Mouse (Mus musculus) ES-E14 (cell line): Measurements from ENCODE around the gene Gm6309. TPM values are rescaled to one million over a fixed set of nuclear protein-coding genes. Genes with fewer than 3 reads are reported as not detected.
A peak's percentile ranks its signal among the peaks of the same experiment; 100 is the strongest.
"Not testable (repeated sequence)": the region's sequence is repeated elsewhere in the genome, so short reads cannot be mapped to it uniquely, and the experiment has no call there.

ENCODE experiments used
- DNase-seq: peaks from one replicate; pipeline ENCODE4 v3.0.0-alpha.2; 2013; ENCODE audit warnings: low read depth, low spot score
- H3K27ac ChIP-seq: 2 replicates; pipeline ENCODE4 v1.5.1; 2012; ENCODE audit warnings: low read depth, mild to moderate bottlenecking, low read length, moderate library complexity, mixed read lengths; ENCODE audit not compliant: poor library complexity, insufficient read depth, severe bottlenecking
- H3K36me3 ChIP-seq: 2 replicates; pipeline ENCODE4 v1.6.1; 2012; ENCODE audit warnings: mild to moderate bottlenecking, low read length, moderate library complexity, mixed read lengths; ENCODE audit not compliant: control insufficient read depth, poor library complexity, insufficient read depth, severe bottlenecking
- H3K4me1 ChIP-seq, 2 experiments: fragments of 150-350 bp in 1 of 2; sonication (generic) in 1 of 2; 2 replicates each; pipeline ENCODE4 v1.6.1; 2012; ENCODE audit warnings: low read length in 2 of 2, mild to moderate bottlenecking in 1 of 2, mixed read lengths in 1 of 2; ENCODE audit not compliant: control insufficient read depth in 2 of 2, insufficient read depth in 2 of 2, poor library complexity in 1 of 2
- H3K4me3 ChIP-seq, 2 experiments: fragments of 150-350 bp in 1 of 2; sonication (generic) in 1 of 2; 2 replicates each; pipeline ENCODE4 v1.5.1; 2012; ENCODE audit warnings: low read length in 2 of 2, low read depth in 1 of 2, mild to moderate bottlenecking in 1 of 2, mixed read lengths in 1 of 2; ENCODE audit not compliant: insufficient read depth in 1 of 2, poor library complexity in 1 of 2, severe bottlenecking in 1 of 2
- H3K9ac ChIP-seq: 2 replicates; pipeline ENCODE4 v1.6.1; 2012; ENCODE audit warnings: low read depth, mild to moderate bottlenecking, low read length, mixed read lengths; ENCODE audit not compliant: poor library complexity, insufficient read depth, severe bottlenecking
- H3K9me3 ChIP-seq: fragments of 150-350 bp; sonication (generic); 2 replicates; pipeline ENCODE4 v1.6.1; 2012; ENCODE audit warnings: low read depth, mild to moderate bottlenecking, low read length; ENCODE audit not compliant: control insufficient read depth, insufficient read depth
- CHD2 ChIP-seq: IDR thresholded peaks from 2 replicates; pipeline ENCODE4 v1.6.1; 2014; ENCODE audit warnings: mild to moderate bottlenecking, low read depth, low read length, inconsistent platforms
- HCFC1 ChIP-seq: IDR thresholded peaks from 2 replicates; pipeline ENCODE4 v1.6.1; 2012; ENCODE audit warnings: low read length, inconsistent platforms, borderline replicate concordance; ENCODE audit not compliant: insufficient read depth
- MAFK ChIP-seq: IDR thresholded peaks from 2 replicates; pipeline ENCODE4 v1.6.1; 2014; ENCODE audit warnings: mild to moderate bottlenecking, low read depth, low read length, inconsistent platforms; ENCODE audit not compliant: insufficient read depth
- ZC3H11A ChIP-seq: IDR thresholded peaks from 2 replicates; pipeline ENCODE4 v1.6.1; 2012; ENCODE audit warnings: low read depth, mild to moderate bottlenecking, inconsistent platforms, low read length, borderline replicate concordance
- ZNF384 ChIP-seq: IDR thresholded peaks from 2 replicates; pipeline ENCODE4 v1.6.1; 2012; ENCODE audit warnings: low read depth, low read length, inconsistent platforms
- in situ Hi-C, 2 experiments: fragments of 600-800 bp; cut with MboI; formaldehyde crosslinking; loops; one replicate each; pipeline ENCODE4 v1.15.1; 2025; ENCODE audit warnings: low sequenced_read_pairs in 2 of 2, inconsistent platforms in 1 of 2; ENCODE audit not compliant: unreplicated experiment in 2 of 2
- total RNA-seq: library from RNA; depleted of rRNA; stranded (reverse); fragments of 300-350 nt; gene quantifications from 2 replicates; pipeline ENCODE4 v1.2.3, GENCODE M21; 2012; rRNA removed

The Gm6309 gene
- total RNA-seq = not detected in 2 replicates

- H3K27ac ChIP-seq, in situ Hi-C loops, H3K4me3 ChIP-seq, H3K4me1 ChIP-seq, H3K9ac ChIP-seq, H3K36me3 ChIP-seq, DNase-seq, H3K9me3 ChIP-seq: not testable (repeated sequence)
Measured at GRCm38 (mm10) chr5:146170621-146171020, at the start of gene Gm6309. TSS of gene Gm6309 (minus strand) at chr5:146170721.

GRCm38 (mm10) chr5:146205537-146205936 is 35.0 kb upstream of the Gm6309 start:
- Histone ChIP-seq H3K9me3 (no peaks in the 10 kb centered on the region), H3K9ac (no peak overlapping the region), H3K27ac (no peak overlapping the region), H3K4me3 (no peak overlapping the region), H3K4me1 (no peaks in the 10 kb centered on the region), H3K36me3 (peaks cover 14% of the 10 kb centered on the region)
- no peak for DNase-seq
- in situ Hi-C loops = no loop called here
- TF ChIP-seq HCFC1 (no peak), MAFK (no peak), ZNF384 (no peak), CHD2 (no peak), ZC3H11A (no peak)

- no peaks in the 10 kb centered on the region for H3K4me1 ChIP-seq
- peaks cover 9% of the 10 kb centered on the region for H3K36me3 ChIP-seq
- no peak overlapping the region for H3K27ac ChIP-seq
- in situ Hi-C loops = no loop called here
- DNase-seq = no peak
- H3K9ac ChIP-seq = no peak overlapping the region
- TF ChIP-seq ZNF384 = no peak
- no peak for TF ChIP-seq CHD2
- TF ChIP-seq MAFK = no peak
- TF ChIP-seq ZC3H11A = no peak
- no peak for TF ChIP-seq HCFC1
- H3K4me3 ChIP-seq = no peak overlapping the region
- no peaks in the 10 kb centered on the region for H3K9me3 ChIP-seq
Measured at GRCm38 (mm10) chr5:146203921-146204320, 33.4 kb upstream of the Gm6309 start.

- Histone ChIP-seq H3K9me3 (no peaks in the 10 kb centered on the region), H3K36me3 (peaks cover 6% of the 10 kb centered on the region), H3K27ac (no peak overlapping the region), H3K9ac (no peak overlapping the region), H3K4me1 (no peaks in the 10 kb centered on the region), H3K4me3 (no peak overlapping the region)
- in situ Hi-C loops = no loop called here
- TF ChIP-seq CHD2 = no peak
- 0 out of 2 replicates have a peak, but pooled peaks have one; percentile 10 for TF ChIP-seq ZNF384
- TF ChIP-seq ZC3H11A = no peak
- TF ChIP-seq MAFK = no peak
- no peak for TF ChIP-seq HCFC1
- no peak for DNase-seq
Measured at GRCm38 (mm10) chr5:146200580-146200979, 30.1 kb upstream of the Gm6309 start.

GRCm38 (mm10) chr5:146199540-146199939 is 29.0 kb upstream of the Gm6309 start:
- Histone ChIP-seq H3K4me3 (no peak overlapping the region), H3K36me3 (peaks cover 3% of the 10 kb centered on the region; the same call in 1 of the 2 replicates), H3K27ac (no peak overlapping the region), H3K4me1 (no peaks in the 10 kb centered on the region), H3K9ac (no peak overlapping the region), H3K9me3 (no peaks in the 10 kb centered on the region)
- DNase-seq = no peak
- TF ChIP-seq MAFK (no peak), HCFC1 (no peak), ZC3H11A (no peak), CHD2 (no peak), ZNF384 (no peak)
- in situ Hi-C loops = loop anchor here (25.0 kb wide), 1 partner anchor 288 kb away; the partner anchor contains the start of genes Gm6370 (in 2 of the 2) and Gm6408 (in 2 of the 2)
